Mouse (Mus musculus) limb, embryonic 15.5 days (tissue): Measurements from ENCODE around the gene Mylip. TPM values are rescaled to one million over a fixed set of nuclear protein-coding genes. Genes with fewer than 3 reads are reported as not detected.

Experiments used
- ATAC-seq: fragments of 200-750 bp; cut with Nextera tagmentation; 2 replicates; pipeline ENCODE4 v1.8.0; 2017; ENCODE audit warnings: low read depth, moderate TSS enrichment; ENCODE audit not compliant: insufficient number of reproducible peaks, low FRiP score, low TSS enrichment
- H3K27ac ChIP-seq: fragments of 300-500 bp; sonication (generic); 2 replicates; pipeline ENCODE4 v1.5.1; 2015; ENCODE audit warnings: moderate library complexity, mild to moderate bottlenecking, inconsistent platforms
- H3K27me3 ChIP-seq: fragments of 300-500 bp; sonication (generic); 2 replicates; pipeline ENCODE4 v1.6.1; 2015; ENCODE audit warnings: inconsistent platforms
- H3K36me3 ChIP-seq: fragments of 300-500 bp; sonication (generic); 2 replicates; pipeline ENCODE4 v1.6.1; 2015; ENCODE audit warnings: inconsistent platforms
- H3K4me1 ChIP-seq: fragments of 300-500 bp; sonication (generic); 2 replicates; pipeline ENCODE4 v1.6.1; 2015; ENCODE audit warnings: inconsistent platforms
- H3K4me2 ChIP-seq: fragments of 300-500 bp; sonication (generic); 2 replicates; pipeline ENCODE4 v1.6.1; 2015; ENCODE audit warnings: mild to moderate bottlenecking, inconsistent platforms
- H3K4me3 ChIP-seq: fragments of 300-500 bp; sonication (generic); 2 replicates; pipeline ENCODE4 v1.5.1; 2015; ENCODE audit warnings: mild to moderate bottlenecking, inconsistent platforms
- H3K9ac ChIP-seq: fragments of 300-500 bp; sonication (generic); 2 replicates; pipeline ENCODE4 v1.6.1; 2015; ENCODE audit warnings: inconsistent platforms
- H3K9me3 ChIP-seq: fragments of 300-500 bp; sonication (generic); 2 replicates; pipeline ENCODE4 v1.6.1; 2016; ENCODE audit warnings: inconsistent platforms
- WGBS: fragments of 180-500 bp; shearing (Covaris S2); methylation state at CpG from one replicate; pipeline ENCODE4 v1.1.7; 2015; 5-methylcytosine and 5-hydroxymethylcytosine counted together
- polyA plus RNA-seq: library from polyadenylated mRNA; unstranded; fragments of >200 nt; fragmentation: Nextera tagmentation; extraction: Ambion mirVana; gene quantifications from 2 replicates; pipeline ENCODE4 v1.2.1, GENCODE M21; 2015

Mylip gene
- polyA plus RNA-seq, 1 experiment from 2014 or later, result 28.2 TPM

DNA sequence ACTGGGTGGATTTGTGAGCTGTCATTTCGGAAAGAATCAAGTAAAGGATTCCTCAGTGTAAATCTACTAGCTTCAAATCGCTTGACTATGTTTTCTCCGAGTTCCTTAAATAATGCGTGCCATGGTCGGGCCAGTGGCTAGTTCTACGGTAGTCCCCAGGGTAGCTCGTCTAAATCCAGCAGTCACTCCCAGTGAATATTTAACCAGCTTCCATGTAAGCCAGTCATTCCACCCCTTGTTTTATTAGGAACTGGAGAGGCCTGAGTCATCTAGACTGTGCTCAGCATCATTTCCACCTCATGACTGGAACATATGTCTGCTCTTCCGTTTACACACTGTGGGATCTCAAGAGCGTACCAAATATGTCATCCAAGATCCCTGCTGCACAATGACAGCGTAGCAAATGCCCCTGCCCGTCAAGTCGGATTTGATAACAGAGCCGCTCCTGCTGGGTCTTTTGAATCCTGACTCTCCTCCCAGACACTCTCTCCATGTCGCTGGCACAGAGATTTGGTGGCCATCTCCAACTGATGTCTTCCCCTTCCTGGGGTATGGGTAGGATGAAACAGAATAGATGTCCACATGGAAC is 71.9 kb downstream of the Mylip start:
- no peaks in the 10 kb centered on the region for H3K36me3 ChIP-seq
- WGBS, result 76% methylated on average over 14 of the region's 14 CpGs

More for the DNA sequence above, 71.9 kb downstream of the Mylip start:
- H3K4me2 ChIP-seq, result no peak overlapping the region
- ATAC-seq, result no peak
- peaks cover 16% of the 10 kb centered on the region for H3K4me1 ChIP-seq
- H3K27ac ChIP-seq, result no peak overlapping the region
- no peaks in the 10 kb centered on the region for H3K27me3 ChIP-seq
- no peak overlapping the region for H3K4me3 ChIP-seq
- no peak overlapping the region for H3K9ac ChIP-seq
- no peaks in the 10 kb centered on the region for H3K9me3 ChIP-seq

Other genes starting within 250 kb of the Mylip start
- gene Gmpr, start 117.7 kb downstream of the Mylip start, polyA plus RNA-seq, result 28.8 and 50.3 TPM in 2 replicates